Mouse (Mus musculus) intestine, postnatal 0 days (tissue): ENCODE measurements around the gene Gng8. TPM values are rescaled to one million over a fixed set of nuclear protein-coding genes. Genes with fewer than 3 reads are reported as not detected.

Source experiments
- ATAC-seq: fragments of 200-750 bp; cut with Nextera tagmentation; 2 replicates; pipeline ENCODE4 v1.8.0; 2017; ENCODE audit warnings: mild to moderate bottlenecking, moderate TSS enrichment, moderate library complexity
- H3K27ac ChIP-seq: fragments of 300-500 bp; sonication (generic); 2 replicates; pipeline ENCODE4 v1.5.1; 2014; ENCODE audit warnings: mild to moderate bottlenecking, low read depth, low read length, moderate library complexity
- H3K27me3 ChIP-seq: fragments of 300-500 bp; sonication (generic); replicated peaks from 2 replicates; pipeline ENCODE4 v1.6.1; 2014; ENCODE audit warnings: low read length, mixed read lengths; ENCODE audit not compliant: control insufficient read depth, insufficient read depth
- H3K36me3 ChIP-seq: fragments of 300-500 bp; sonication (generic); 2 replicates; pipeline ENCODE4 v1.6.1; 2014; ENCODE audit warnings: mild to moderate bottlenecking, moderate library complexity; ENCODE audit not compliant: control insufficient read depth, insufficient read depth
- H3K4me1 ChIP-seq: fragments of 300-500 bp; sonication (generic); replicated peaks from 2 replicates; pipeline ENCODE4 v1.6.1; 2014; ENCODE audit warnings: antibody characterized with exemption, low read length, mixed read lengths; ENCODE audit not compliant: control insufficient read depth, insufficient read depth
- H3K4me2 ChIP-seq: fragments of 300-500 bp; sonication (generic); replicated peaks from 2 replicates; pipeline ENCODE4 v1.6.1; 2014; ENCODE audit warnings: low read depth, mild to moderate bottlenecking, moderate library complexity
- H3K4me3 ChIP-seq: fragments of 300-500 bp; sonication (generic); 2 replicates; pipeline ENCODE4 v1.5.1; 2014; ENCODE audit warnings: low read depth, low read length
- H3K9ac ChIP-seq: fragments of 300-500 bp; sonication (generic); 2 replicates; pipeline ENCODE4 v1.6.1; 2014; ENCODE audit warnings: mild to moderate bottlenecking, low read depth, low read length
- H3K9me3 ChIP-seq: fragments of 300-500 bp; sonication (generic); 2 replicates; pipeline ENCODE4 v1.6.1; 2016; ENCODE audit warnings: mixed run types; ENCODE audit not compliant: control insufficient read depth
- CTCF ChIP-seq: sonication (generic); IDR thresholded peaks from 2 replicates; pipeline ENCODE4 v1.5.1; 2016; ENCODE audit warnings: low read depth, mild to moderate bottlenecking, control low read depth, antibody characterized with exemption, moderate library complexity
- WGBS: fragments of 180-500 bp; shearing (Covaris S2); extraction: QIAGEN DNeasy Blood & Tissue Kit; methylation state at CpG from one replicate; pipeline ENCODE4 v1.1.7; 2014; 5-methylcytosine and 5-hydroxymethylcytosine counted together
- polyA plus RNA-seq: library from polyadenylated mRNA; unstranded; fragments of >200 nt; fragmentation: Nextera tagmentation; extraction: Ambion mirVana; gene quantifications from 2 replicates; pipeline ENCODE4 v1.2.1, GENCODE M21; 2015

The Gng8 gene
- polyA plus RNA-seq, 1 experiment from 2014 or later = 4.7 TPM

GRCm38 (mm10) chr7:16895511-16895910, 3.9 kb downstream of the Gng8 start:
- ATAC-seq = no peak
- H3K36me3 ChIP-seq = no peaks in the 10 kb centered on the region
- no peak overlapping the region for H3K9ac ChIP-seq
- peaks cover 39% of the 10 kb centered on the region for H3K27me3 ChIP-seq
- WGBS = 30% methylated on average over 10 of the region's 10 CpGs
- H3K4me3 ChIP-seq = no peak overlapping the region
- H3K9me3 ChIP-seq = no peaks in the 10 kb centered on the region
- no peak overlapping the region for H3K27ac ChIP-seq
- H3K4me2 ChIP-seq = peak overlapping the region; percentile 49
- TF ChIP-seq CTCF = no peak
- 0 out of 2 replicates have a peak, but pooled peaks cover 5% of the 10 kb centered on the region for H3K4me1 ChIP-seq

- Histone ChIP-seq H3K36me3 (no peaks in the 10 kb centered on the region), H3K27ac (no peak overlapping the region), H3K4me1 (0 out of 2 replicates have a peak, but pooled peaks cover under 1% of the 10 kb centered on the region), H3K4me2 (no peak overlapping the region), H3K9me3 (no peaks in the 10 kb centered on the region), H3K9ac (no peak overlapping the region), H3K27me3 (peaks cover 4% of the 10 kb centered on the region; the same call in 1 of the 2 replicates), H3K4me3 (no peak overlapping the region)
- no peak for ATAC-seq
- no peak for TF ChIP-seq CTCF
- 35% methylated on average over 5 of the region's 5 CpGs for WGBS
These were observed 8.9 kb downstream of the Gng8 start for GRCm38 (mm10) chr7:16900526-16900925.

GRCm38 (mm10) chr7:16903439-16903955, 11.9 kb downstream of the Gng8 start:
- Histone ChIP-seq H3K27me3 (peaks cover 4% of the 10 kb centered on the region; the same call in 1 of the 2 replicates), H3K4me1 (no peaks in the 10 kb centered on the region), H3K4me3 (no peak overlapping the region), H3K36me3 (no peaks in the 10 kb centered on the region), H3K9me3 (no peaks in the 10 kb centered on the region), H3K9ac (no peak overlapping the region), H3K4me2 (no peak overlapping the region), H3K27ac (no peak overlapping the region)
- no peak for TF ChIP-seq CTCF
- no peak for ATAC-seq
- 81% methylated on average over 2 of the region's 2 CpGs for WGBS

GRCm38 (mm10) chr7:16904120-16904675, 12.6 kb downstream of the Gng8 start:
- Histone ChIP-seq H3K4me2 (no peak overlapping the region), H3K4me3 (no peak overlapping the region), H3K9ac (no peak overlapping the region), H3K36me3 (no peaks in the 10 kb centered on the region), H3K4me1 (no peaks in the 10 kb centered on the region), H3K27me3 (peaks cover 4% of the 10 kb centered on the region; the same call in 1 of the 2 replicates), H3K9me3 (no peaks in the 10 kb centered on the region), H3K27ac (no peak overlapping the region)
- TF ChIP-seq CTCF = no peak
- ATAC-seq = no peak
- WGBS = 52% methylated on average over 9 of the region's 10 CpGs

- H3K36me3 ChIP-seq = no peaks in the 10 kb centered on the region
- no peaks in the 10 kb centered on the region for H3K9me3 ChIP-seq
- peaks cover 2% of the 10 kb centered on the region; the same call in 1 of the 2 replicates for H3K27me3 ChIP-seq
- H3K4me3 ChIP-seq = no peak overlapping the region
- ATAC-seq = no peak
- TF ChIP-seq CTCF = no peak
- no peak overlapping the region for H3K9ac ChIP-seq
- H3K4me2 ChIP-seq = no peak overlapping the region
- H3K4me1 ChIP-seq = no peaks in the 10 kb centered on the region
- 66% methylated on average over 9 of the region's 9 CpGs for WGBS
- no peak overlapping the region; the same call in 1 of the 2 replicates for H3K27ac ChIP-seq
These were observed 14.0 kb downstream of the Gng8 start for GRCm38 (mm10) chr7:16905491-16906021.

GRCm38 (mm10) chr7:16906281-16906680, 14.7 kb downstream of the Gng8 start, which contains the start of gene Ptgir:
Gene Ptgir (plus strand): TSS chr7:16906490.
- Histone ChIP-seq H3K9me3 (no peaks in the 10 kb centered on the region), H3K4me3 (no peak within 1 kb of the TSS), H3K4me1 (no peaks in the 10 kb centered on the region), H3K4me2 (no peak within 1 kb of the TSS; the same call in 1 of the 2 replicates), H3K27ac (no peak within 1 kb of the TSS; the same call in 1 of the 2 replicates), H3K9ac (no peak within 1 kb of the TSS), H3K27me3 (no peaks in the 10 kb centered on the region), H3K36me3 (no peaks in the 10 kb centered on the region)
- ATAC-seq = no peak
- TF ChIP-seq CTCF = no peak
- WGBS = 22% methylated on average over 6 of the region's 6 CpGs
